Mouse (Mus musculus): Measurements from ENCODE around the gene Ppp4r3b. TPM values are rescaled to one million over a fixed set of nuclear protein-coding genes. Genes with fewer than 3 reads are reported as not detected.
A peak's percentile ranks its signal among the peaks of the same experiment; 100 is the strongest.

The Ppp4r3b gene
- polyA plus RNA-seq, 1 experiment from 2014 or later, result 85.0 TPM

- 6% methylated on average over 13 of the region's 13 CpGs for WGBS
- peak overlapping the region; percentile 94; the same call in 1 of the 2 replicates for H3K27ac ChIP-seq (replicated peaks; ENCODE audit: low read depth, low read length)
- DNase-seq (ENCODE audit: low spot score), result no peak
- no peak for ATAC-seq (ENCODE audit: insufficient number of reproducible peaks, low FRiP score, low TSS enrichment, low read depth)
- peak overlapping the region; percentile 99 for H3K9ac ChIP-seq (ENCODE audit: low read length)
- H3K4me1 ChIP-seq (ENCODE audit: control insufficient read depth, insufficient read depth, low read length), result peaks cover 5% of the 10 kb centered on the region; the same call in 1 of the 2 replicates
- H3K9me3 ChIP-seq (ENCODE audit: control insufficient read depth, low read length), result no peaks in the 10 kb centered on the region
- no peaks in the 10 kb centered on the region for H3K36me3 ChIP-seq (ENCODE audit: control insufficient read depth, insufficient read depth, low read length)
- no peaks in the 10 kb centered on the region for H3K27me3 ChIP-seq (ENCODE audit: control insufficient read depth, insufficient read depth, low read length)
- peak overlapping the region; percentile 55 for H3K4me2 ChIP-seq (ENCODE audit: low read depth, severe bottlenecking)
- H3K4me3 ChIP-seq (ENCODE audit: low read depth, low read length), result peak overlapping the region; percentile 89
Measured at GRCm38 (mm10) chr11:29173706-29174436, 1.2 kb downstream of the Ppp4r3b start.

DNA sequence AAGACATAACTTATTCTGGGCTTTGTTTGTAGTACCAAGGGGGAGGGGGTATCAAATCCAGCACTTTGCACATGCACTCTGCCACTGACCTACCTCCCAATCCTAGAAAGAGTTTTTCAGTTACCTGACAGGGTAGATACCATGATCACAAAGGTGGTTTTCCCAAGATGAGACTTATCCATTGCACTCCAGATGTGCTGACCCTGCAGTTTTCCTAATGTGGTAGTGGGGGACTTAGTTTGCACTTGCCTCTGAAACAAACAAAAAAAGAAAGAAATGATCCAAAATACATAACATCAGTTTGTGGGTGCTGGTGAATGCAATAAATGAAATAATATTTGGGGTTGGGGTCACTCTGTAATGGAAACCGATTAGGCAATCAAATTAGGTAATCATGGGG, 6.6 kb downstream of the Ppp4r3b start:
- no peak overlapping the region for H3K4me2 ChIP-seq (ENCODE audit: low read depth, severe bottlenecking)
- no peaks in the 10 kb centered on the region for H3K9me3 ChIP-seq (ENCODE audit: control insufficient read depth, low read length)
- H3K9ac ChIP-seq (ENCODE audit: low read length), result no peak overlapping the region
- H3K4me3 ChIP-seq (ENCODE audit: low read depth, low read length), result no peak overlapping the region
- 0 out of 2 replicates have a peak, but pooled peaks cover 2% of the 10 kb centered on the region for H3K36me3 ChIP-seq (ENCODE audit: control insufficient read depth, insufficient read depth, low read length)
- H3K4me1 ChIP-seq (ENCODE audit: control insufficient read depth, insufficient read depth, low read length), result no peaks in the 10 kb centered on the region
- no peak overlapping the region for H3K27ac ChIP-seq (replicated peaks; ENCODE audit: low read depth, low read length)
- no peaks in the 10 kb centered on the region for H3K27me3 ChIP-seq (ENCODE audit: control insufficient read depth, insufficient read depth, low read length)
- DNase-seq (ENCODE audit: low spot score) (no peak), ATAC-seq (ENCODE audit: insufficient number of reproducible peaks, low FRiP score, low TSS enrichment, low read depth) (no peak)
- 91% methylated on average over 1 of the region's 1 CpGs for WGBS

DNA sequence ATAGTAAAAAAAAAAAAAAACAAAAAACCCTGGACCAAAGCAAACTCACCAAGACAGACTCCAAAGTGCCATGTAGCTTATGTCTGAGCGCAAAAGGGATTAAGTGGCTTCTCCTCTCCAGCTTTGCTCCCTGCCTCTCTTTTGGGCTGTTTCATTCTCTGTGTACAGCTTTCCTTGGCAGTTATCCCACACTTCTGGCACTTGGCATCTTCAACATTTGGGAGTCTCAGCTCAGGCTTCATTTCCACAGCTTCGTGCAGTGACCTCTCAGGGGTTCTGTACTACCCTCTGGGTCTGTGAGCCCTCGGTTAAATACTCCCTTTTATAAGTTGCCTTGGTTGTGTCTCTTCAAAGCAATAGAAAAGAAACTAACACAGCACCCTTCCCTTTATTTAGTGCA, 8.0 kb downstream of the Ppp4r3b start:
- H3K36me3 ChIP-seq (ENCODE audit: control insufficient read depth, insufficient read depth, low read length), result peaks cover 5% of the 10 kb centered on the region; the same call in 1 of the 2 replicates
- no peaks in the 10 kb centered on the region for H3K4me1 ChIP-seq (ENCODE audit: control insufficient read depth, insufficient read depth, low read length)
- H3K9me3 ChIP-seq (ENCODE audit: control insufficient read depth, low read length), result no peaks in the 10 kb centered on the region
- H3K4me2 ChIP-seq (ENCODE audit: low read depth, severe bottlenecking), result no peak overlapping the region
- no peak overlapping the region for H3K9ac ChIP-seq (ENCODE audit: low read length)
- H3K4me3 ChIP-seq (ENCODE audit: low read depth, low read length), result no peak overlapping the region
- no peak for DNase-seq (ENCODE audit: low spot score)
- ATAC-seq (ENCODE audit: insufficient number of reproducible peaks, low FRiP score, low TSS enrichment, low read depth), result no peak
- H3K27ac ChIP-seq (replicated peaks; ENCODE audit: low read depth, low read length), result no peak overlapping the region
- 91% methylated on average over 3 of the region's 3 CpGs for WGBS
- H3K27me3 ChIP-seq (ENCODE audit: control insufficient read depth, insufficient read depth, low read length), result no peaks in the 10 kb centered on the region

DNA sequence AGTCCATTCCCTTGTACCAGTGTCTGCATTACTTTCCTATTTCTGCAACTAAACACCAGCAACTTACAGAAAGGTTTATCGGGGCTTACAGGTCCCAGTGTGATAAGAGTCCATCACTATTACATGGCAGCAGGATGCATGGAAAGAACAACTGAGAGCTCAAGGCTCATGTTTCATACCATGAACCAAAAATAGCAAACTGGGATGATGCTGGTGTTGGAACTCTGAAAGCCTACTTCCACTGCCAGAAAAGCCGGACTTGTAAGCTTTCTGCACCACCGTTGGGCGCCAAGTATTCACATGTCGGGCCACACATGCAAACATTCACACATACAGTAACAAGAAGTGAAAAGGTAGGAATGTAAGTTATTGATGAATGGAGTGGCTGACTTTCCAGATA, 9.1 kb downstream of the Ppp4r3b start:
- H3K4me2 ChIP-seq (ENCODE audit: low read depth, severe bottlenecking), result no peak overlapping the region
- H3K27ac ChIP-seq (replicated peaks; ENCODE audit: low read depth, low read length), result no peak overlapping the region
- no peak for DNase-seq (ENCODE audit: low spot score)
- no peaks in the 10 kb centered on the region for H3K4me1 ChIP-seq (ENCODE audit: control insufficient read depth, insufficient read depth, low read length)
- no peaks in the 10 kb centered on the region for H3K27me3 ChIP-seq (ENCODE audit: control insufficient read depth, insufficient read depth, low read length)
- H3K36me3 ChIP-seq (ENCODE audit: control insufficient read depth, insufficient read depth, low read length), result peaks cover 5% of the 10 kb centered on the region
- no peaks in the 10 kb centered on the region for H3K9me3 ChIP-seq (ENCODE audit: control insufficient read depth, low read length)
- 95% methylated on average over 5 of the region's 5 CpGs for WGBS
- no peak for ATAC-seq (ENCODE audit: insufficient number of reproducible peaks, low FRiP score, low TSS enrichment, low read depth)
- H3K9ac ChIP-seq (ENCODE audit: low read length), result no peak overlapping the region
- H3K4me3 ChIP-seq (ENCODE audit: low read depth, low read length), result no peak overlapping the region

GRCm38 (mm10) chr11:29188981-29189380, 16.3 kb downstream of the Ppp4r3b start:
- ATAC-seq (ENCODE audit: insufficient number of reproducible peaks, low FRiP score, low TSS enrichment, low read depth) (no peak), DNase-seq (ENCODE audit: low spot score) (no peak)
- Histone ChIP-seq H3K27me3 (ENCODE audit: control insufficient read depth, insufficient read depth, low read length) (no peaks in the 10 kb centered on the region), H3K9ac (ENCODE audit: low read length) (no peak overlapping the region), H3K4me1 (ENCODE audit: control insufficient read depth, insufficient read depth, low read length) (no peaks in the 10 kb centered on the region), H3K4me3 (ENCODE audit: low read depth, low read length) (no peak overlapping the region), H3K27ac (replicated peaks; ENCODE audit: low read depth, low read length) (no peak overlapping the region), H3K9me3 (ENCODE audit: control insufficient read depth, low read length) (no peaks in the 10 kb centered on the region), H3K36me3 (ENCODE audit: control insufficient read depth, insufficient read depth, low read length) (peaks cover 3% of the 10 kb centered on the region), H3K4me2 (ENCODE audit: low read depth, severe bottlenecking) (no peak overlapping the region)
- 88% methylated on average over 2 of the region's 2 CpGs for WGBS

DNA sequence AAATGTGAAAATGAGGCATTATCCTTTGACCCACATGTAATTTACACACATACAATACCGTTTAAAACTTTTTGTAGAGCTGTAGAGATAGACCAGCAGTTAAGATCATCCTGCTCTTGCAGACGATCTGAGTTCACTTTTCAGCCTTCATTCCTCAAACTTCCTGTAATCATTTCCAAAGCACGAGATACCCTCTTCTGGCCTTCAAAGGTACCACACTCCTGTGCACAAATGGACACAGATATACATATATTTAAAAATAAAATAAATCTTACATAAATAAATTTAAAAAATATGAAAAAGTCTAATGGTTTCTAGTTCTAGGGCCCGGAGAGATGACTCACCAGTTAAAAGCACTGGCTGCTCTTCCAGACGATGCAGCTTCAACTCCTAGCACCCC, 31.0 kb downstream of the Ppp4r3b start:
- DNase-seq (ENCODE audit: low spot score), result no peak
- no peaks in the 10 kb centered on the region for H3K4me1 ChIP-seq (ENCODE audit: control insufficient read depth, insufficient read depth, low read length)
- no peaks in the 10 kb centered on the region for H3K27me3 ChIP-seq (ENCODE audit: control insufficient read depth, insufficient read depth, low read length)
- 85% methylated on average over 5 of the region's 5 CpGs for WGBS
- H3K4me3 ChIP-seq (ENCODE audit: low read depth, low read length), result no peak overlapping the region
- ATAC-seq (ENCODE audit: insufficient number of reproducible peaks, low FRiP score, low TSS enrichment, low read depth), result no peak
- H3K4me2 ChIP-seq (ENCODE audit: low read depth, severe bottlenecking), result no peak overlapping the region
- H3K36me3 ChIP-seq (ENCODE audit: control insufficient read depth, insufficient read depth, low read length), result peaks cover 4% of the 10 kb centered on the region
- H3K9me3 ChIP-seq (ENCODE audit: control insufficient read depth, low read length), result no peaks in the 10 kb centered on the region
- no peak overlapping the region for H3K27ac ChIP-seq (replicated peaks; ENCODE audit: low read depth, low read length)
- H3K9ac ChIP-seq (ENCODE audit: low read length), result no peak overlapping the region

DNA sequence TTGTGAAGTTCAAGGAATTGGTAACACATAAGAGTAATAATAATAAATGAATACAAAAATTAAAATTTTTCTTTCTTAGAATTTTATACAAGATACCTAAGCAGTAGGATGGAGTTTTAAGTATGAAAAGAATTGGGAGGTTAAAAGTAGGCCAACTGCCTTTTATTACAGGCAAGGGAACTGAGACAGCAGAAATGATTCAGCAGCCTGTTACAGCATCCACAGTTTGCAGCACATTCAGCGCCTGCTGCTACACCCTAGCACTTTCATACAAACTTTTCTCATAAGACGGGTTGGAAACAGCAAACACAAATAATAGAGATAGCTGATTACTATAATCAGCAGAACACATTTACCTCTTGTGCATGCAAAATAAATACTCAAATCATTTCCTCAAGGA, 37.1 kb downstream of the Ppp4r3b start:
- Histone ChIP-seq H3K4me2 (ENCODE audit: low read depth, severe bottlenecking) (no peak overlapping the region), H3K36me3 (ENCODE audit: control insufficient read depth, insufficient read depth, low read length) (peaks cover 7% of the 10 kb centered on the region), H3K4me3 (ENCODE audit: low read depth, low read length) (no peak overlapping the region), H3K27me3 (ENCODE audit: control insufficient read depth, insufficient read depth, low read length) (no peaks in the 10 kb centered on the region), H3K4me1 (ENCODE audit: control insufficient read depth, insufficient read depth, low read length) (no peaks in the 10 kb centered on the region), H3K27ac (replicated peaks; ENCODE audit: low read depth, low read length) (no peak overlapping the region), H3K9me3 (ENCODE audit: control insufficient read depth, low read length) (no peaks in the 10 kb centered on the region), H3K9ac (ENCODE audit: low read length) (no peak overlapping the region)
- DNase-seq (ENCODE audit: low spot score) (no peak), ATAC-seq (ENCODE audit: insufficient number of reproducible peaks, low FRiP score, low TSS enrichment, low read depth) (no peak)
- 96% methylated on average over 2 of the region's 2 CpGs for WGBS

DNA sequence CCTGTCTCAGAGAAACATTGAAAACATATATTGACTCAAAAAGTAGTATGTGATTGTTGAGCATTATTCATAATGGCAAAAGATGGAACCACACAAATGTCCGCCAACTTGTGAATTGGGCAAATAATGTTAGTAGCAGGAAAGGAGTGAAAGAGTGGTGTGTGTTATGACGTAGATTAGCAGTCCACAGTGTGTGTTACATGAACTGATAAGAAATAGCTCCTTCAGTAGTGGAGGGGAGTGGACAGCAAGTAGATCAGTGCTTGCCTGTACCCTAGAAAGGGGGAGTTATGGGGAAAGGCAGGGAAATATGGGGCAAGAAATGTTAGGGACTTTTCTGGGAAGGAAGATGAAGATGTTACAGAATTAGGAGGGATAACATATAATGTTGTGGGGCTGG, 43.5 kb downstream of the Ppp4r3b start:
- Histone ChIP-seq H3K36me3 (ENCODE audit: control insufficient read depth, insufficient read depth, low read length) (peaks cover 18% of the 10 kb centered on the region), H3K9ac (ENCODE audit: low read length) (no peak overlapping the region), H3K9me3 (ENCODE audit: control insufficient read depth, low read length) (no peaks in the 10 kb centered on the region), H3K27ac (replicated peaks; ENCODE audit: low read depth, low read length) (no peak overlapping the region), H3K27me3 (ENCODE audit: control insufficient read depth, insufficient read depth, low read length) (no peaks in the 10 kb centered on the region), H3K4me1 (ENCODE audit: control insufficient read depth, insufficient read depth, low read length) (no peaks in the 10 kb centered on the region), H3K4me3 (ENCODE audit: low read depth, low read length) (no peak overlapping the region), H3K4me2 (ENCODE audit: low read depth, severe bottlenecking) (no peak overlapping the region)
- 97% methylated on average over 2 of the region's 2 CpGs for WGBS
- DNase-seq (ENCODE audit: low spot score) (no peak), ATAC-seq (ENCODE audit: insufficient number of reproducible peaks, low FRiP score, low TSS enrichment, low read depth) (no peak)

- Histone ChIP-seq H3K4me1 (ENCODE audit: control insufficient read depth, insufficient read depth, low read length) (no peaks in the 10 kb centered on the region), H3K27ac (replicated peaks; ENCODE audit: low read depth, low read length) (no peak overlapping the region), H3K9me3 (ENCODE audit: control insufficient read depth, low read length) (no peaks in the 10 kb centered on the region), H3K4me3 (ENCODE audit: low read depth, low read length) (no peak overlapping the region), H3K27me3 (ENCODE audit: control insufficient read depth, insufficient read depth, low read length) (no peaks in the 10 kb centered on the region), H3K9ac (ENCODE audit: low read length) (no peak overlapping the region), H3K4me2 (ENCODE audit: low read depth, severe bottlenecking) (no peak overlapping the region), H3K36me3 (ENCODE audit: control insufficient read depth, insufficient read depth, low read length) (peaks cover 17% of the 10 kb centered on the region)
- ATAC-seq (ENCODE audit: insufficient number of reproducible peaks, low FRiP score, low TSS enrichment, low read depth) (no peak), DNase-seq (ENCODE audit: low spot score) (no peak)
Measured at GRCm38 (mm10) chr11:29219055-29219454, 46.4 kb downstream of the Ppp4r3b start.

Measured in limb, embryonic 11.5 days (tissue).